Mouse (Mus musculus): Measurements from ENCODE around the gene Tmem182. TPM values are rescaled to one million over a fixed set of nuclear protein-coding genes. Genes with fewer than 3 reads are reported as not detected.
A peak's percentile ranks its signal among the peaks of the same experiment; 100 is the strongest.

The Tmem182 gene
- total RNA-seq, 2 experiments from 2014 or later, result 190 to 204 TPM

DNA sequence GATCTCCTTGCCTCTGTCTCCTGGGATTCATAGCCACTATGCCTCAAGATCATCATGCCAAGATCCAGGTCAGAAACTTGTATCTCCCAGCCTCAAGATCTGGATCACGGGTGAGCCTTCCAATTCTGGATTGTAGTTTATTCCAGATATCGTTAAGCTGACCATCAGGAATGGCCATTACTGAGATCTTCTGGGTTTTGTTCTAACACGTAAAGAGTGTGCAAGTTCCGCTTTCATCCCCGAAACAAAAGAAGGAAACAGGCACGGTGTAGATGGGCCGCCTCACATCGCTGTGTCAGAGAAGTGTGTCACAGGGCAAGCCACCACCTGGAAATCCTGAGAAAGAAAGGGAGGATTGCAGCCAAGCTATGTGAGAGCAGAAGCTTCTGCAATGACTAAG, 6.3 kb upstream of the Tmem182 start:
- DNase-seq, result no peak

DNA sequence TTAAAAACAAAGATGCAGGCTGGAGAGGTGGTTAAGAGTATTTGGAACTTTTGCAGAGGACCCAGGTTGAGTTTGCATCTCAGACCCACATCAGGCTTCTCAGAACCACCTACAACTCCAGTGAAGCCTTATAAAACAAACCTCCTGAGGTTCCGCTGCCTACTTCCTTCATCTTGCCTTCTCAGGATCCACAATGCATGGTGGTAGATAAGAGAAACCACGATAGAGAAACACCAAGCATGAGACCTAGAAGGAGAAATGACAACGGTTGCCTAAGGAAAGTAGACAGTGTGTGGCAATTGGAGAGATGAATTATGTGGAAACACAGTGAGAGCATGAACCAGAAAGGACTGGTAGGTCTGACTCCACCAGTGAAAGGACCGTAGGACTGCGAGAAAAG, 4.5 kb upstream of the Tmem182 start:
- no peak for DNase-seq

DNA sequence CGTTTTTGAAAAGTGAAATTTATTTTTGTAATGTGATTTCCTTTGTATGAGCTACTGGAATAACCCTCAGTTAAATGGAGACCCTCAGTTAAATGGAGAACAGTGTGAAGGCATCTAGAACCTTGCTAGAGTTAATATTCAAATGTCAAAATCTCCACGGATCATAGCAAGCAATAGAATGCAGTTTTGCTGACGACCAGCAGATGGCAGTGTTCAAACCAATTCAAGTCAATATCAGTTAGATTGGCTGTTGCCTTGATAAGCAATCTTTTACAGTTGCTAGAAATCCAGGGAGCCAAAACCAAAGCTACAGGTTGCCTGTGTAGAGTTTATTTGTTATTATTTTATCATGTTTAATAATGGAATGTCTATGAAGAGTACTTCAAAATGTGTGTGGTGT, 2.6 kb upstream of the Tmem182 start:
- no peak for DNase-seq

DNA sequence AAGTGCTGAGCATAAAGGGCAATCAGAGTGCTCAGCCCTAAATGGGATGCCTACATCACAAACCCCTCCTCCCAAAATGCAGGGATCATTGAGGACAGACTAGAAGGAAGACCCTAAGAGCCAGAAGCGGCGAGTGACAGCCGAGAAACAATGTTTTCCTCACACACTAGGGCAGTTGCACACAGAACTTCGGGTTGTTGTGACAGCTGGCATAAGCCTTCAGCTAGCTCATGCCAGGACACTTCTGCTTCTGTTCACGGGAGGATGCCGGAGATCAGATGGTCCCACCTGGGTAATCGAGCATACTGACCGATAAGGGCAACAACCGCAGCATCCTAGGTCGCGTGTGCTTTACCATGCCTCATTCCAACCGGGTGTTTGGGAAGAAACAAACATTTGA, 1.3 kb upstream of the Tmem182 start:
- no peak for DNase-seq

DNA sequence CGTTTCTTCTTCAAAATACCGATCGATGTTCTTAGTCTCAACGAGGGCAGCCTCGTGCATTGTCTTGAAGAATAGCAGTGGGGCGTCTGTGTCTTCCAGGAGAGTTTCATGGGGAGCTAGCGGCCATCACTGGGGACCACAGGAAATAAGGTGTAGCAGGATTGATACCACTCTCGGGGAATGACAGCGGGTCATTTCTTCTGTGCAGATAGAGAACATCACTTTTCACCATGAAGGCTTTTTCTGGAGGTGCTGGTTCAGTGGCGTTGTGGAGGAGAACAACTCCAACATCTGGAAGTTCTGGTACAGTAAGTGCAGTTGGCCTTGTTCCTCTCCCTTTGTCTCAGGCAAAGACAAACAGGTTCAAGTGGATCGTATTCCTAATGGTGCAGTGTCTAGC, 490 bp downstream of the Tmem182 start:
- no peak for DNase-seq

DNA sequence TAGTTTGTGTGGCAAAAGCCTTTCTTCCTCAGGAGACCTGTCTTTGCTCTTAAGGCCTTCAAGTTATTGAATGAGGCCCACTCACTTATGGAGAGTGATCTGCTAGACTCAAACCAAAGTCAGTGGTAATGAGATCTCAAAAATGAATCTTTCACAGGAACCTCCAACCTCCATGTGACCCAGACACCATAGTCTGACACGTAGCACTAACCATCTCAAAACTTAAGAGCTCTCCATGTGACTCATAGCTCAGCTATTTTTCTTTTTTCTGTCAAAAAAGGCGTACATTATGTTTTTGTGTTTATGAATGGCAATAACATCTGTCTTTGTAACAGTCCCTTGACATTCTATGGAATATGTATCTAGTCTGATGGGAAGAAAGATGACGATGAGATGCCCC, 3.2 kb downstream of the Tmem182 start:
- DNase-seq, result no peak

DNA sequence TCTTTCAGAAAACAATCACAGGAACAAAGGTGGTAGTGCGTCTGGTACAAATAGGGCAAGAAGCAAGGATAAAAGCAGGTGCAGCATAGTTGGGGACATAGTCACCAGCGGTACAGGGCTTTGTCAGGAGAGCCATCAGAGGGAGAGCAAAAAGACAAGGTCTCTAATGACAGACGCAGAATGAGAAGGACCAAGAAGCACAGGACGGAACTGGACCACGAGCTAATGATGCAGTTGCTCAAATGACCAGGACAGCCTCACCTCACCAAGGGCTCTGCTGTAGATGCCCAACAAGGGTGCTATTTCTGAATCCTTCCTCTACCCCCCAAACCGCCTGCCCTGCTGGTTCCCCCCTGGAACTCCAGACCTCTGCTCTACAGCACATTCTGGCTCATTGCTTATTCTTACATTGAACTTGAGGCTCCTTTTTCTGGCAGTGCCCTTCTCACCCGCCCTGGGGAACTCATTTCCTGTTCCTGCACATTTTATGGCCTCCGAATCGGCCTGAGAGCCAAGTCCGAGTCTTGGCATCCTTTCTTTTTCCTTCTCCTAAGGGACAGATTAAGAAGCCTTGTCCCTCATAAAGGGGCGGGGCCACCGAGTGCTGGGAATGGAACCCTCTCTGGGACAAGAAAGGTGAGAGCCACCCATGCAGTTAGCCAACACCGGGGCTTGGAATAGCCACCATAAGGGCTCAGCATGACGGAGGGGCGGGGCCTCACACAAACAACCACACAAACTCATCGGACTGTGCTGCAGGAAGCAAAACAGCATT, 9.9 kb downstream of the Tmem182 start:
- DNase-seq, result peak; percentile 64

DNA sequence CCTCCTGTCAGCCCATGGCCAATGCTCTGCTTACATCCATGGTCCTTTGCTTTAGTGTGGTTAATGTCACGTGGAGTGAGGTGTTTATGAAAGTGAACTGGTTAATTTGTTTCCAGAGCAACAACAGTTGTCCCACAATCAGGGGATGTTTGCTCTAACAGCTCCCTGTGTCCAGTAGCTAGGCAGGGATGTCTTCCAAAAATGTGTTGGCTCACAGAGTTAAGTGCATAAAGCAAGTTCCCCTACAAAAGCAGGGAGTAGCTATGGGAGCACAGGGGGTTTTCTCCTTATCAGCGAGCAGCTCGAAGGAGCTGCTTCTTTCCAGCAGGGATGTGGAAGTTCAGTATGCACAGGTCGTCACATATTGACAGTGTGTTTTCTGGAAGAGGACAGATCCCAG, 19.1 kb downstream of the Tmem182 start:
- no peak for DNase-seq

DNA sequence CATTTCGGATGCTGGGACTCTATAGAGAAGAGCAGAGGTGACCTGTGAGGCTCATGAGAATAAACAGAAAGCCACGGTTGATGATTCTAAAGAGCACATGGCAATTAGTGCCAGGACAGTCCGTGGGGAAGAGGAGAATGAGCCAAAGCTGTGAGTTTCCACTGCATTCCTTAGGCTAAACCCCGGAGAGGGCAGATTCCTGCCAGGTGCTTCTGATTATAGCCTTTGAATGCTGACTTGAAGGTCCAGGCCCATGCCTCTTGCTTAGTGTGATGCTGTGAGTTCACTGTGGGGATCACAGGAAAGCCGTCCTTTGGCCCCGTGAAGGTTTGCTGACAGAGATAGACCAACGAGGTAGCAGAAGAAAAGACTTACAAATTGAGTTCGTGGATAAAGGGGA, 19.5 kb downstream of the Tmem182 start:
- DNase-seq, result no peak

DNA sequence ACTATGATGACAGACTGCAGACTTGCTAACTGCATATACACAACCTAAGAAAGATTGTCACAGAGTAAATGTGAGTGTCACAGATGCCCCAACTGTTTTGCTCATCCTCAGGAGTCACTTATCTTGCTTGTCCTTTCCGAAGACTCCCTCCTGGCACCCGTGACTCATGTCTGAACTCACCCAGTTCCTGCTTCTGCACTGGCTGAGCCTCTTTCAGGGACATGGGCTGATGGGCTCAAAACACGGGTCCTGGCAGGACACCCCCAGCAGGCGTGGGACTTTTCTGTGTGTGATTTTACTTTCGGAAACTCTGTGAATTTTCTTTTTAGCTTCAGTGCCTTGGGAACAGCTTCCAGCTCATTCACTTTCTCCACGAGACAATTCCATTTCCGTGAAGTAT, 20.4 kb downstream of the Tmem182 start:
- DNase-seq, result no peak

DNA sequence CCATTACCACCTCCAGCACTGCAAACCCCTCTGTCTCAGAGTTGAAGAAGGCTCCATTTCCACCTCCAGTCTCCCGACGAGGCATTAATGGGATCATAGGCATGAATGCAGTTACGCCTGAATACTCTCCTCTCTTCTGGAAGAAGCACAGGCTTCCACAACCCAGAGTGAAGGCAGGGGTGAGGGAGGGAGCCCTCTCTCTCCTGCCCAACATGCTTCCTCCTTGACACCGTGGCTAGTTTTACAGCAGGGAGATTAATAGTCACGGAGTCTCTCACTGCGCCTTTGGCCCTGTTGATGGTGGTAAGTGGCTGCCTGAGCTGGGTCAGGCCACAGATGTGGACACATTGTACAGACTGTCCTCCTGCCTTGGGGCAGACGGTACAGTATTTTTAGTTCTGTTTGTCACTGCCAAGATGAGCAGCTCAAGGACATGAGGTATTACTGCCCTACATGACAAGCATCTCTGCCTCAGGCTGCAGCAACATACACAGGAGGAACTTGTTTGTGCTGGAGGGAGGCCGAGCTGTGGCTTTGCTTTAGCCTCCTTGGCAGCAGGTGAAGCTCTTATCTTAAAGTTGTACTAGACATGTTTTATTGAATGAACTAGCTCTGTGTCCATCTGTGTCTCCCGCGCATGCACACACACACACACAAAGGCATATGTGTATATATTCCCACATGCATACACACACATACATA, 24.0 kb downstream of the Tmem182 start:
- peak; percentile 77 for DNase-seq

DNA sequence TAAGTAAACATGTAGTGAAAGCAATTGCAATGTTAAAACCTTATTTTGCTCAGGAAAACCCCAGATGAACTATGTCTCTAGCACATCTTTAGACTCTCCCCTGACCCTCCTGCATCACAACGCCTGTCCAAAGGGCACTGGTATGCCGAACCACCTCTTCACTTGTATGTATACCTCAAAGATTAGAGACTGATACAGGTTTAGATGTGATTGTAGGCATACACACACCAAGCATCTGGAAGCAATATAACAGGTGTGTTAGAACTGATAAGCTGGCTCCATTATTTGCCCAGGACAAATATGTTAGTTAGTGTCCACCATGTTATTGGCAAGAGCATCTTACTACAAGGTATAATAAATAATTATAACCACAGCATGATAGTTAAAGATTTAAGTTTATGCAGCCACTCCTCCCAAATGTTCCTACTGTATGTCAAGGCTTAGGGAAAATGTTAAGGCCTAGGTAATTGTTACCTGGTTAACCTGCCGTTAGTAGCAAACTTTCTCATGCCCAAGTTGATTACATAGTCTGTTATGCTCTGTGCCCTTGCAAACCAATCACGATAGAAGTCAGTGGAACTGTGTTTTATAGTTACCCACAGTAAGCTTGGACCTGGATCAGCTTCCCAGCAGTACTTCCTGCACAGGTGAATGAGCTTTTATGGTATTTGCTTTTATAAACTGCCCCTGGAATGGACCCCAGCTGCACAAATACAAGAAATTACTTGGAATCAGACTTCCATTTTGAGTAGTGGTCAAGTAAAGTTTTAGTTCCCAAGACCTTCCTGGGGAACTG, 25.5 kb downstream of the Tmem182 start:
- no peak for DNase-seq

DNA sequence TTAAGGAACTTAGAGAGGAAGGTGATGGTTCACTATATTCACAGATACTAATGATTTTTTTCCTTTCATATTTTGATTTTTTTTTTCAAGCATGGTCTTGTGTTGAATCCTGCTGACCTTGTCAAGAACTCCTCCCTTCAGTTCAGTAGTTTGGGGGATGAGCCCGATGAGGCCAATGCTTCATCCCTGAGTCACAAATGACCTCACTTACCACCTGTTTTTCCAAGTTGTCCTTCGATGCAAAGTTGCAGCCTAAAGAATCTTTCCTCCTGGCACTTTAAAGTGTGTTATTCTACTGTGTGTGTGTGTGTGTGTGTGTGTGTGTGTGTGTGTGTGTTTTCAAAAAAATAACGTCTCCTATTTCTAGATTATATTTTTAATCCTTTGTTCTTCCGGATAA, 30.1 kb downstream of the Tmem182 start:
- no peak for DNase-seq

DNA sequence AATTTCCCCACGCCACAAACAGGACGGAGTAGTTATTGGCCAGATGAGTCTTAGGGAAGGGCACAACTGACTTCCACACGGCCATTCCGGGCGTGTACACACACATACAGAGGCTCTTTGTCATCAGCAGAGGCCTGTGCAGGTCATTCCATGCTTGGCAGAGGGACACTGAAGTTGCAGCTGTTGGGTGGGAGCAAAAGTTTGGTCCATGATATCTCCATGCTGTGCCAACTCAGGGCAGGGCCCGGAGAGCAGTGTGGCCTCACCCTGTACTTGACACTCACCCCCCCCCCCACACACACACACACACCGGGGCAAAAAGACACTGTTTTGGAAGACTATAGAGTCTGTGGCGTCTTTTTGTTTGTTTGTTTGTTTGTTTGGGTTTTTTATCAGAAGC, 35.2 kb downstream of the Tmem182 start:
- peak; percentile 50 for DNase-seq

DNA sequence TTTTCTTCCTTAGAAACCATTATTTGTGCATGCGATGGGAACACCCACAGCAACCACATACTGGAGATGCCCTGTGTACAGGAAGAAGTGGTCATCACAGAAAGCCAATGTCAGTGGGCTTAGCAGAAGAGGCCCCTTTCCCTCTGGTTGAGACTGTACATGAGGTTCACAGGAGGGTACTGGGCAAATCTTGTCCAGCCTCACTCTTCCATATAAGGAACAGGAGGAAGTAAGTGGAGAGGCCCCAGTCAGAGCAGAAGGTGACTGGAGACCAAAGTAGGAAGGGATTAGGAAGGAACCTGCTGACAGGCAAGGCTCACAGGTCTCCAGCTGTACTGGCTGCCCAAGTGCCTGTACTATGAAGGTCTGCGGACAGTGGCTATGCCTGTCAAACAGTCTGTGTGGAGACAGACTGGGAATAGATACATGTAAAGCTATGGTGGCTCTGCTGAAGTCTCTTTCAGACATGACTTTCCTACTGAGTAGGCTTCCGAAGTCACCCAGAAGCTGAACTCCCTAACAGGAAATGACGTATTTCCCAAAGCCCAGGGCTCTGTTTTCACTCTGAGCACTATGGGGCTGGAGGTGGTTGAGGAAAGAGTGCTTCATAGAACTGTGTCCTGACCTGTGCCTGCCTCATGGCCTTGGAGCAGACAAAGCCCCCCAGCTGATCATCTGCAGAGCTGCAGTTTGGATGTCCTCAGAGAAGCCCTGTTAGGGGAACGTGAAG, 35.8 kb downstream of the Tmem182 start:
- DNase-seq, result no peak

DNA sequence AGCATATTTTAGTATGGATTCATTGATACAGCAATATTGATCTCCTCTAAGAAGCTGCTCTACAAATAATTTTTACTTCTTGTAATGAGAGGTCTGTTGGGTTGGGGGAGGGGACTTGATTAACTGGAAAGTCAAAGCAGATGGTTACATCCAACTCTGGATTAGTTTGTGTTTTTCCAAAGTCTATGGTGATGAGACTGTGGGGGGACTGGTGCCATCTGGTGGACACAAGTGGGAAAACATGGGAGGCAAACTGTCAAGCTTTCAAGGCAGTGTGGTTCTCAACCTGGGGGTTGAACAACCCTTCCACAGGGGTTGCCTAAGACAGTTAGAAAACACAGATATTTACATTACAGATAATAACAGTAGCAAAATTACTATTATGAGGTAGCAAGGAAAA, 39.2 kb downstream of the Tmem182 start:
- no peak for DNase-seq

DNA sequence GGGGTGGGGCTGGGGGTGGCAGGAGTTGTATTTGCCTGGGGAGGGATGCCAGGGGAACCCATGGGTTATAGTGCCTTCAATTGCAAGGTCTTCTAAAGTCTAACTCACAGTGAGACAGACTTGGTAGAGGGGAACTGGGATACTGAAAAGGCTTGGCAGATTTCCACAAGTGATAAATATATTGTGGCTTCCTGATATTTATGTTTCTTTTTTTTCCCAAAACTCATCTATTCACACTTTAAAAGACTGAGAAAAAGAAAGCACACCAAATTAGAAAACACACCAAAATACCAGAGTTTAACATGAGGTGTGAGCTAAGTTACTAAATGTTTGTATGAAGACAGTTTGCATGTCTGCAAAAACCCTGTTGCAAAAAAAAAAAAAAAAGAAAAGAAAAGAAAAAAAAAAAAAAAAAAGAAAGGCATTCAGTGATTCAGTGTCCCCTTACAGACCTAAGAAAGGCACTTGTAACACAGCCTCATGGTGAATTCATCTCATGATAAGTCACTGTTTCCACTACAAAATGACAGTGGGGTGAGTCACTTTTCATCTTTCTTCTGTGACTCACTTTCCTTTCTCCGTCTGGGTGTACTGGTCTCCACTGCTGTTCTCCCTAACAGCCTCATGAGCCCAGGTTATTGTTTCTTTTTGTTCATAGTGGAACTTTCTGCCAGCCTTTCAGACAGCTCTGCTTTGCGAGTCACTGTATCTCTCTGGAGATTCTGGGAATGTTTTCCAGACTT, 42.0 kb downstream of the Tmem182 start:
- no peak for DNase-seq

DNA sequence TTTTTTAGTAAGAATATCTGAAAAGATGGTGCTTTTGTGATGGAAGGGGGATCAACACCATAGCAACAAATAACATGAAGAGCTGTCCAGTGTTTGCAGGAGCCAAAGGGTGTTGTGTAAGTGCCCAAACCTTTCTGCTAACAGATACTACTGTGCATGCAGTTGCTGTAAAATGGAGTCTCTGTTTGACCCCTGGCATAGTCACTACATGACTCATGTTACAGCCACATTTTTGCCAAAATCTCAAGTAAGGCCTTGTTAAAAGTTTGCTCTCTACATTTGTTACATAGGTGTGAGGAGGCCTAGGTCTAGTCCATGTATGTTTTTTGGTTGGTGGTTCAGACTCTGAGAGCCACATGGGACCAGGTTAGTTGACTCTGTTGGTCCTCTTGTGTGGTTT, 45.9 kb downstream of the Tmem182 start:
- no peak for DNase-seq

DNA sequence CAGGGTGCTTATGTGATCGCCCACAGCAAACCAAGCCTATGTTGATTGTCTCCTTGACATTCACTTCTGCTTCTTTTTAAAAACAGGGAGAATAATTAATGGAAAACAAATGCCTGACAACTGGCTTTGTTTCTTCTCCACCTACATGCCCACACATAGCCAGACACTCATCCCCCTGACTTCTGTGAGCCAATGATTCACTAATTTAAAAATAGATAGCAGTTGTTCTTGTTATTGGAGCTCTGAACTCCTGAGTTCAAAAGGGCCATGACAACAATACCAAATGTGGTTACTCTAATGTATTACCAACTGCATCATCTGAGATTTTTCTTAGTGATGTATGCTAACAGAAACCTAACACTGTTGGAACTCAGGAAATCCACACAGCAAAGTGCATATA, 49.9 kb downstream of the Tmem182 start:
- DNase-seq, result no peak

DNA sequence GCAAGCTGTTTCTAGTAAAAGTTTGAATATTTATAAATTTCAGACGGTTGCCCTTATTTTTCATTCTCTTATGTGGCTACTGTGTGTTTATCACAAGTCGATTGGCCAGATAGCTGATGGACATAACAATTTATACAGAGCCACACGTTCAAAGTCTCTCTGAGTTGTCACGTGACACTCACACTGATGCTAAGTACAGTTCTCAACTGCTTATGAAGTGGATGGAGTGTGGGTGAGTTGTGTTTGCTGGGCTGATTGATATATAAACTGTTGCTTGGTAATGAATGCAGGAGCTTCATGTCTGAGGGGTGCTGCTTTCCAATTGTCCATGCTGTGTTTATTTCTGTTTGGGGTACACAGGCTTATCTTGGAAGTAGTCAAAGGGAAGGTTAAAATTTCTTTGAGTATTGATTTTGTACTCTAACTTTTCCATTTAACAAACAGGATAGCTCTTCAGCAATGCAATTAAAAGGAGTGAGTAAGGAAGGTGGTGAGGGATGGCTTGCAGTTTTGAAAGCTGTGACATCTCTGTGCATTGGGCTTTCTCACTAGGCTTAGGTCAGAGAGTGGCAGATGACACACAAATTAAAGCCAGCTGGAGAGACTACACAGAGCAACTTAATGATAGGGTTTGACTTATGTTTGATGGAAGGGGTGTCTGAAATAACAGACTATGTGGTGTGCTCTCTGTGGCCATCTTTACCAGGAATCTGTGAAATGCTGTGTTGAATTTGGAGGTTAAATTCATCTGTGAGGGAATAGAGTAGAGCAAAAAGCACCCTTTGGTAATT, 51.6 kb downstream of the Tmem182 start:
- no peak for DNase-seq

DNA sequence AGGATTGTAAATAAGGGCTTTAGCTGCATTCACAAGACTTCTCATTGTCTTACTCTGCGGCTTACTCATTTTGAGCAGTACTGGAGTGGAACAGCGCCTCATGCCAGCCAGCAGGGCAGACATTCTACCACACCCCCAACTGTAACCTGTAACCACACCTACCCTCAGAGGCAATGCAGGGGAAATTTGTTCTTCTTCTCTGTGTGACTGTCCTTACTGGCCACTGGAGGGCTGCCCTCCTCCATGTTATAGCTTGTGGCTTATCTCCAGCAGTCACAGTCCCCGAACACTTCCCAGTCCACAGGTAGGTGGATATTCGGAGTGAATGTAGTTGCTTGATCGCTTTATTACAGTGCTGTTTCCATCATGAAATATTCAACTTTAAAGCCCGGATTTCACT, 59.6 kb downstream of the Tmem182 start:
- no peak for DNase-seq

Data from gastrocnemius, postnatal 25 days (tissue).